Mouse (Mus musculus) heart, postnatal 14 days (tissue): ENCODE measurements around the gene Vps51. TPM values are rescaled to one million over a fixed set of nuclear protein-coding genes. Genes with fewer than 3 reads are reported as not detected.

Source experiments
- DNase-seq, 2 experiments: peaks; one replicate each; pipeline ENCODE4 v3.0.0; 2021 to 2022
- intact Hi-C: fragments of 180-260 bp; cut with DNase I; formaldehyde crosslinking; loops from one replicate; pipeline ENCODE4 v1.15.1; 2025
- microRNA-seq, 2 experiments: library from miRNA; unstranded; fragments of <30 nt; microRNA quantifications; one replicate each; pipeline ENCODE4 v1.2.0; 2021 to 2022
- total RNA-seq, 2 experiments: library from RNA; stranded (reverse); gene quantifications; 2 replicates each; pipeline ENCODE4 v1.2.3; 2021

Vps51 gene
- total RNA-seq, 2 experiments from 2014 or later = 27.9 to 32.3 TPM

GRCm38 (mm10) chr19:6028991-6029390 lies 48.0 kb downstream of the Vps51 start:
- intact Hi-C loops = no loop called here
- DNase-seq = no peak

DNA sequence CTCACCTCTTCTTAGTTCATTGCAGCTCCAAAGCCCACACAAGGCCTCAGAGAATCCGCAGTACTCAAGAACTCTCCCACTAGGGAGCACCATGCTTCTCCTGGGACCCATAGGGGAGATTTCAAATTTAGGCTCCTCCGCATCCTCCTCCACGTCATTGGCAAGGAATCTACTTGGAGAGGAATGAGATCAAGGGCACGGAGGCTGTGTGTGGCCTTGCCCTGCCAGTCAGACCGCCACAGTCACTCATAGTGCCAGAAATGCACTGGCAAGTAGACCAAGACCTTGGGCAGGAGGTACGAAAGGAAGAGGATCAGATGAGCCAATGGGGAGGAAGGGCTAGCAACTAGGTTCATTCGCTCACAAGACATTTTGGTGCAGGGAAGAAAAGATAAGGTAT lies 53.1 kb downstream of the Vps51 start:
- intact Hi-C loops = no loop called here
- DNase-seq = no peak

DNA sequence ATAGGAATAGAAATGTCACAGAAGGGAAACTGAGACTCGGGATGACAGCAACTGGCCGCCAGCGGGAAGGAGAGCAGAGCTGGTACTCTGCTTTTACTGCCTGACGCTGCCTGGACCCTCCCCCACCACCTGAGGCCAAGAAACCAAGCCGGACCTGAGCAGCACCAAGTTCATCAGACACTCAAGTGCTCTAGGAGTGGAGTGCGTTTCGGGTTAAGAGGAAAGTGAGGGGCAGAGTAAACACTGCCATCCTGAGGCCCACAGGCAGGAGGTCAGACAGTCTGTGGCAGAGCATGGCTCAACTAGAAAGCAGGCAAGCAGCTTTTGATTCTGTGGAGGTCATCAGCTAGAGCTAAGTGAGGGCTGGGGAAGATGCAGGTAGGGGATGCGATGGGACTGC lies 54.0 kb downstream of the Vps51 start:
- intact Hi-C loops = no loop called here
- no peak for DNase-seq

- intact Hi-C loops = no loop called here
- no peak for DNase-seq
These were observed 56.8 kb downstream of the Vps51 start for GRCm38 (mm10) chr19:6020276-6020675.

DNA sequence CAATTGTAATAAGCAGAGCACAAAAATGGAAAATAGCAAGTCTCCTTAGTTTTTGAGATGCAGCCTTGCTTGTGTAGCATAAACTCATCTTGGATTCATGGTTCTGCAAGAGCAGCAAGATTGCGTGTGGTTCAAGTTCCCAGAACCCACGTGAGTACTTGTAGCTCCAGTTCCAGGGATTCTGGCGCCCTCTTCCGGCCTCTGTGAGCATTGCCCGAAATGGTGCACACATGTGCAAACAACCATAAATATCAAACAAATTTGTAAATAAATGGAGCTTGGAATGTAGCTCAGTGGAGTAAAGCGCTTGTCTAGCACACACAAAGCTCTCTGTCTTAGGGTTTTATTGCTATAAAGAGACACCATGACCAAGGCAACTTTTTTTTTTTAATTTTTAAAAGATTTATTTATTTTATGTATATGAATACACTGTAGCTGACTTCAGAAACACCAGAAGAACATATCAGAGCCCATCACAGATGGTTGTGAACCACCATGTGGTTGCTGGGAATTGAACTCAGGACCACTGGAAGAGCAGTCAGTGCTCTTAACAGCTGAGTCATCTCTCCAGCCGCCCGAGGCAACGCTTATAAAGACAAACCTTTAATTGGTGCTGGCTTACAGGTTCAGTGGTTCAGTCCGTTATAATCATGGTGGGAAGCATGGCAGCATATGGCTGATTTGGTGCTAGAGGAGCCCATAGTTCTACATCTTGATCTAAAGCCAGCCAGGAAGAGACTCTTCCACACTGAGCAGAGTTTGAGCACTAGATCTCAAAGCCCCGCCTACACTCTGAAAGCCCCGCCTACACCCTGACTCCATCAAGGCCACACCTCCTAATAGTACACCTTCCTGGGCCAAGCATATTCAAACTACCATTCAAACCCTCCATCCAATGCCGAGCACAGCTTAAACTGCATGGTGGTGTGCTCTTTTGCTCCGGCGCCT lies 58.6 kb downstream of the Vps51 start:
- DNase-seq = peak; percentile 86 to 92
- intact Hi-C loops = loop anchor here (1.0 to 5.0 kb wide), 2 partner anchors 53 to 96 kb away; partner anchors contain the start of gene Cdc42ep2

Small RNAs within 50 kb of the gene (microRNA-seq; reads per million reads assigned to microRNA genes)
- gene Mir6988 = 1.6 to 4.8 reads per million in 2 experiments

Other genes starting within 250 kb of the Vps51 start
- gene Frmd8, start 202.0 kb downstream of the Vps51 start, total RNA-seq = 10 to 100 TPM; 15.6 to 15.8 TPM
- 1 to 10 TPM; 3.3 to 4.5 TPM for gene Slc25a45, start 199.4 kb downstream of the Vps51 start, total RNA-seq
- under 1 TPM; 0.79 to 0.93 TPM for gene Tigd3, start 183.1 kb downstream of the Vps51 start, total RNA-seq
- 100 to 1,000 TPM; 101 TPM for gene Dpf2, start 164.2 kb downstream of the Vps51 start, total RNA-seq
- gene Cdc42ep2, start 152.4 kb downstream of the Vps51 start, total RNA-seq = 10 to 100 TPM in 1 of 2 experiments, 1 to 10 TPM in 1; 9.9 to 12.0 TPM
- 10 to 100 TPM; 12.3 to 14.2 TPM for gene Pola2, start 113.0 kb downstream of the Vps51 start, total RNA-seq
- not detected for gene Slc22a20, start 91.1 kb downstream of the Vps51 start, total RNA-seq
- 10 to 100 TPM; 31.7 to 36.8 TPM for gene Capn1, start 61.3 kb downstream of the Vps51 start, total RNA-seq
- 10 to 100 TPM; 17.5 to 18.9 TPM for gene Syvn1, start 30.7 kb downstream of the Vps51 start, total RNA-seq
- gene Mrpl49, start 19.4 kb downstream of the Vps51 start, total RNA-seq = 10 to 100 TPM; 37.1 to 37.4 TPM
- gene Fau, start 19.4 kb downstream of the Vps51 start, total RNA-seq = 100 to 1,000 TPM; 597 to 635 TPM
- 10 to 100 TPM; 11.8 to 12.6 TPM for gene Znhit2, start 16.0 kb downstream of the Vps51 start, total RNA-seq
- gene Tm7sf2, start 8.9 kb downstream of the Vps51 start, total RNA-seq = 1 to 10 TPM; 2.9 to 5.5 TPM
- not detected for gene Tmem262, start 2.8 kb upstream of the Vps51 start, total RNA-seq
- gene Gm28374, start 5.0 kb upstream of the Vps51 start, total RNA-seq = not detected
- 10 to 100 TPM; 16.7 to 19.7 TPM for gene Zfpl1, start 7.7 kb upstream of the Vps51 start, total RNA-seq
- gene Cdca5, start 7.8 kb upstream of the Vps51 start, total RNA-seq = 1 to 10 TPM; 1.1 to 1.5 TPM
- gene AC131692.1, start 17.2 kb upstream of the Vps51 start, total RNA-seq = not detected
- not detected for gene Naaladl1, start 28.6 kb upstream of the Vps51 start, total RNA-seq
- 1 to 10 TPM; 9.4 to 9.7 TPM for gene Sac3d1, start 41.4 kb upstream of the Vps51 start, total RNA-seq
- 10 to 100 TPM; 12.2 to 14.7 TPM for gene Snx15, start 51.1 kb upstream of the Vps51 start, total RNA-seq
- gene Batf2, start 63.8 kb upstream of the Vps51 start, total RNA-seq = under 1 TPM; 0.46 to 0.88 TPM
- 10 to 100 TPM; 54.8 to 58.4 TPM for gene Arl2, start 64.3 kb upstream of the Vps51 start, total RNA-seq
- not detected for gene Majin, start 107.2 kb upstream of the Vps51 start, total RNA-seq
- not detected for gene Gpha2, start 149.1 kb upstream of the Vps51 start, total RNA-seq
- 10 to 100 TPM; 31.4 to 35.1 TPM for gene Ppp2r5b, start 158.6 kb upstream of the Vps51 start, total RNA-seq
- gene Atg2a, start 164.4 kb upstream of the Vps51 start, total RNA-seq = 10 to 100 TPM; 20.4 to 22.7 TPM
- 100 to 1,000 TPM; 163 to 172 TPM for gene Ehd1, start 199.5 kb upstream of the Vps51 start, total RNA-seq
- gene Cdc42bpg, start 229.2 kb upstream of the Vps51 start, total RNA-seq = 1 to 10 TPM; 8.9 to 9.8 TPM